Mouse (Mus musculus): ENCODE measurements around the gene Cd80.

DNA sequence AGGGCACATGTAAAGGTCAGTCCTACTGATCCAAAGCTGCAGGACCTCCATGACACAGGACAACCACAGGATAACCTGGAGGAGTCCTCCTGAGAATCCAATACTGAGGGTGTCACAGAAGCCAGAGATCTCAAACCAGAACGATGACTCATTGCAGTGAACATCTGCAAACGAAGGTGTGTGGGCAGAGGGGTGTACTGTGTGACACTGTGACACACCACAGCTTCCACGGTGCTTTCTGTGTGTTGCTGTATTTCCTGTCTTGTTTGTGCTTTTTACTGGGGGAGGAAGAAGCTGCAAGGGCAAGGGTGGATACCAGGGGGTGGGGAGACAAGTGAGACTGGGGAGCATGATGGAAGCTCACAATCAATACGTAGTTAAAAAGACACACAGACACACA is 48.2 kb downstream of the Cd80 start:
- TF ChIP-seq GATA1 (IDR thresholded peaks at IDR 0.05; ENCODE audit: low read length) = no peak
- no peak for TF ChIP-seq TAL1 (IDR thresholded peaks at IDR 0.05; ENCODE audit: low read length)

All from erythroblast, embryonic 14.5 days (primary cell).